Mouse (Mus musculus) megakaryocyte, embryonic 14.5 days (primary cell): ENCODE data around the gene Klhl40. TPM values are rescaled to one million over a fixed set of nuclear protein-coding genes. Genes with fewer than 3 reads are reported as not detected.

ENCODE experiments used
- H3K27me3 ChIP-seq: replicated peaks from 2 replicates; pipeline ENCODE3; 2012; ENCODE audit warnings: inconsistent platforms
- H3K36me3 ChIP-seq: replicated peaks from 2 replicates; pipeline ENCODE3; 2012; ENCODE audit warnings: low read length, inconsistent platforms, mixed read lengths
- H3K4me1 ChIP-seq: 2 replicates; pipeline ENCODE4 v1.6.1; 2012; ENCODE audit warnings: inconsistent platforms
- H3K4me3 ChIP-seq: replicated peaks from 2 replicates; pipeline ENCODE3; 2012; ENCODE audit warnings: moderate library complexity, mild to moderate bottlenecking, inconsistent platforms
- H3K9me3 ChIP-seq: 2 replicates; pipeline ENCODE4 v1.6.1; 2012; ENCODE audit warnings: inconsistent platforms
- FLI1 ChIP-seq: IDR thresholded peaks from 2 replicates; pipeline ENCODE4 v1.6.1; 2012; ENCODE audit warnings: low read length, inconsistent platforms, mixed read lengths
- GATA1 ChIP-seq: IDR thresholded peaks from 3 replicates; pipeline ENCODE4 v1.6.1; 2012; ENCODE audit warnings: mixed read lengths, low read length, inconsistent platforms, borderline replicate concordance
- polyA plus RNA-seq: library from polyadenylated mRNA; stranded (reverse); fragments of >175 nt; gene quantifications from 2 replicates; pipeline ENCODE4 v1.2.3, GENCODE M21; 2012; ENCODE audit warnings: low replicate concordance; ENCODE audit not compliant: insufficient read depth

The Klhl40 gene
- not detected in 2 replicates for polyA plus RNA-seq

DNA sequence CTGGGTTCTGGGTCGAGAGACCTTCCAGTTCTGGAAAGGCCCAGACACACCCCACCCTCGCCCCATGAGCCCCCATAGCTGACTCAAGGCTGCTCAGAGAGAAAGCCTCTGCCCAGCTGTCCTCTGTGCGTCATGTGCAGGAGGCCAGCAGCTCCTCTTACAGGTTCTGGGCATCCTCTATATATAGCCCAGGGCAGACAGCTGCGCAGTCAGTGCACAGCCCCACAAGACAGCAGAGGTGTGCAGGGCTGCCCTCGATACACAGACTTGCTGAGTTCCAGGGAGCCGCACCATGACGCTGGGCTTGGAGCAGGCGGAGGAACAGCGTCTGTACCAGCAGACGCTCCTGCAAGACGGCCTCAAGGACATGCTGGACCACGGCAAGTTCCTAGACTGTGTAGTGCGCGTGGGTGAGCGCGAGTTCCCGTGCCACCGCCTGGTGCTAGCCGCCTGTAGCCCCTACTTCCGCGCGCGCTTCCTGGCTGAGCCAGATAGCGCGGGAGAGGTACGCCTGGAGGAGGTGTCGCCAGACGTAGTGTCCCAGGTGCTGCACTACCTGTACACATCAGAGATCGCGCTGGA lies at the start of gene Klhl40:
Gene Klhl40, plus strand, starts transcription at position 124 of the 582 bp plus-strand sequence.
- Histone ChIP-seq H3K27me3 (peaks cover 78% of the 10 kb centered on the region), H3K9me3 (peaks cover 11% of the 10 kb centered on the region), H3K36me3 (no peaks in the 10 kb centered on the region), H3K4me1 (peaks cover 12% of the 10 kb centered on the region), H3K4me3 (peak within 1 kb of the TSS; percentile 77)
- TF ChIP-seq FLI1 (no peak), GATA1 (no peak)

DNA sequence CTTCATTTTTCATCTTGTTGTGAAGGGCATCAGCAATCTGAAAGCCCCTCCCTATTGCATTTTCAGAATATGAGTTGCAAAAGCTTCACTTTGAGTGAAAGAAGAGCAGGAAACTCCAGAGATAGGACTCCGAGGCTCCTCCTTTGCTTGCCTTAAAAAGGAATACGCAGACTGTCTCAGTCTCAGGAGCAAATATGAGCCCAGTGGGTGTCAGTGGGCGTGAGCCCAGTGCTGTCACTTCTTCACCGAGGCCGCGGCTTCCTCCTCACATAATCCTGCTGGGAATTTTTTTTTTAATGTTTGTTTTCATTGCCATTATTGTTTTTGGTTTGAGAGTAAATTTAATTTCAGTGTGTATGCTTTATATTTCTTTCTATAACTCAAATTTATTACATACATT lies 36.9 kb upstream of the Klhl40 start:
- H3K4me3 ChIP-seq: no peak overlapping the region
- no peaks in the 10 kb centered on the region for H3K9me3 ChIP-seq
- no peak for TF ChIP-seq FLI1
- TF ChIP-seq GATA1: no peak
- no peaks in the 10 kb centered on the region for H3K27me3 ChIP-seq
- H3K4me1 ChIP-seq: peaks cover 30% of the 10 kb centered on the region
- H3K36me3 ChIP-seq: peaks cover 90% of the 10 kb centered on the region

DNA sequence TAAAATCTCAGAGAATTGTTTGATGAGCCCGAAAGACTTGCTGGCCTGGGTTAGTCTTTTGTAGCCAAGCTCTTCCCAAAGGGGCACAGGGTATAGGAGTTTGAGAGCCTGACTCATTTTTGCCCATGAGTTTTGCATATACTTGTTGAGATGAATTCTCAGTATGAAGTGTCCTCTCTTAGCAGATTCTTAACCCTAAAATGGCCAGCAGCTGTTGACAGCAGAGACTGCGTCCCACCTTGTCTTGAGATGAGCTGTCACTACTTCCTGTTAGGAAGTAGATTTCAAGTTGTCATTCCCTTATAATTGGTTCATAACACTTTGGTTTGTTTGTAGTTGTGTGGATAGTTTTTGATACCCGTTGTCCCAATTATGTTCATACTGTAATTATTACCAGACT lies 36.2 kb upstream of the Klhl40 start:
- H3K36me3 ChIP-seq: peaks cover 90% of the 10 kb centered on the region
- H3K4me1 ChIP-seq: peaks cover 30% of the 10 kb centered on the region

DNA sequence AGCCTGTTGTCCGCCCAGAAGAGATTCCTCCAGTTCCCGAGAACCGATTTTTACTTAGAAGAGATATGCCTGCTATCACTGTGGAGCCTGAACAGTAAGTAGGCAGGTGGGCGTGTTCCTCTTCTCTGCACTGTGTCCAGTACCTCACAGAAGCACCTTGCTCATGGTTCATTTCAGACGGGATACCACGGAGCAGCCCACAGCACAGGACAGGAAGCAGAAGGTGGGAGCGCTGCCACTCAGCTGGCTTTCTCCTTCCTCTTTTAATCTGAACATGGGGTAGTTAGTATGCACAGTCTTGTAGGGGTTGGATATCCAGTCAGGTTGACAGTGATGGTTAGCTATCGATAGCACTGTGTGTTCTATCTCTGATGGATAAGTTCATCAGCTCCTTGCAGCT lies 33.4 kb upstream of the Klhl40 start:
- H3K27me3 ChIP-seq: no peaks in the 10 kb centered on the region
- no peak for TF ChIP-seq GATA1
- no peak for TF ChIP-seq FLI1
- H3K4me3 ChIP-seq: no peak overlapping the region
- no peaks in the 10 kb centered on the region for H3K9me3 ChIP-seq
- peaks cover 96% of the 10 kb centered on the region for H3K36me3 ChIP-seq
- H3K4me1 ChIP-seq: peaks cover 26% of the 10 kb centered on the region

More for the DNA sequence above, 36.2 kb upstream of the Klhl40 start:
- no peak for TF ChIP-seq FLI1
- TF ChIP-seq GATA1: no peak
- Histone ChIP-seq H3K27me3 (no peaks in the 10 kb centered on the region), H3K4me3 (no peak overlapping the region), H3K9me3 (no peaks in the 10 kb centered on the region)

DNA sequence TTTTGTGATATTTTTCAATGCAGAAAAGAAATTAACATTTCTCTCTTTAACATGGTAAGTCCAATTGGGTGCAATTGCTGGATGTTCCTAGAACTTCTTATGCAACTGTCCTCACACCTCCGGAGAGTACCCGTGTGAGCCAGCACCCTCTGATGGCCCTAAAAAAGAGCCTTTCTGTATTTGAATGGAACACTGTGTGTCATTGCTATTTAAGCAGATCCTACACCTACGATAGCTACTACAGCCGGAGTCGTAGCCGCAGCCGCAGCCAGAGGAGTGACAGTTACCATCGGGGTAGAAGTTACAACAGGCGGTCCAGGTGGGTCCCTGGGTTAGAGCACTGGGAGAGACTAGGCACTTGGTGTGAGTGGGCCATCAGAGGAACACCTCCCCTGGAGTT lies 24.6 kb upstream of the Klhl40 start:
- TF ChIP-seq FLI1: no peak
- TF ChIP-seq GATA1: no peak
- Histone ChIP-seq H3K4me1 (peaks cover 21% of the 10 kb centered on the region), H3K9me3 (no peaks in the 10 kb centered on the region), H3K36me3 (peaks cover 97% of the 10 kb centered on the region), H3K27me3 (no peaks in the 10 kb centered on the region), H3K4me3 (no peak overlapping the region)

DNA sequence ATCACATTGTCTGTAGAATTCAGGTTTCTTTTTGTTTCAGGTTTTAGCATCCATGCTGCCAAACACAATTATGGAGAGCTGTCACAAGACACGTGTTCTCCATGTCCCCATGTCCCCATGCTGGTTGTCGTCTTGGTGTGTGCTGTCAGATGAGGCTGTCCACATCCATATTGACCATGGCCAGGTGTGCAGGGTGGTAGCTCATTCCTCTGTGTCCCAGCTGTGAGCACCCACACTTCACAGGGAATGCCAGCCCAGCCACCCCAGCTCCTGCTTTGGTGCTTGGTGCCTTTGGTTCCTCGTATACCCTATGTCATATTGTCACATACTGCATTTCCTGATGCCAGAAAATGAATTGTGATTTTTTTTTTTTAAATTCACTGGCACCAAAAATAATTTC lies 22.8 kb upstream of the Klhl40 start:
- H3K36me3 ChIP-seq: peaks cover 88% of the 10 kb centered on the region
- H3K4me1 ChIP-seq: peaks cover 40% of the 10 kb centered on the region
- no peak overlapping the region for H3K4me3 ChIP-seq
- peaks cover 18% of the 10 kb centered on the region for H3K27me3 ChIP-seq
- no peak for TF ChIP-seq FLI1
- TF ChIP-seq GATA1: no peak
- no peaks in the 10 kb centered on the region for H3K9me3 ChIP-seq

GRCm38 (mm10) chr9:121756785-121757184 lies 20.6 kb upstream of the Klhl40 start:
- no peak for TF ChIP-seq FLI1
- TF ChIP-seq GATA1: no peak
- no peaks in the 10 kb centered on the region for H3K9me3 ChIP-seq
- H3K4me3 ChIP-seq: no peak overlapping the region
- H3K4me1 ChIP-seq: peaks cover 55% of the 10 kb centered on the region
- H3K36me3 ChIP-seq: peaks cover 66% of the 10 kb centered on the region
- H3K27me3 ChIP-seq: peaks cover 39% of the 10 kb centered on the region

GRCm38 (mm10) chr9:121757432-121757831 lies 20.0 kb upstream of the Klhl40 start:
- Histone ChIP-seq H3K9me3 (no peaks in the 10 kb centered on the region), H3K4me3 (no peak overlapping the region), H3K4me1 (peaks cover 55% of the 10 kb centered on the region), H3K27me3 (peaks cover 46% of the 10 kb centered on the region), H3K36me3 (peaks cover 59% of the 10 kb centered on the region)
- no peak for TF ChIP-seq FLI1
- no peak for TF ChIP-seq GATA1

- H3K4me3 ChIP-seq: peak overlapping the region; percentile 44
- H3K9me3 ChIP-seq: no peaks in the 10 kb centered on the region
- TF ChIP-seq FLI1 (no peak), GATA1 (no peak)
- H3K27me3 ChIP-seq: peaks cover 53% of the 10 kb centered on the region
- H3K4me1 ChIP-seq: peaks cover 55% of the 10 kb centered on the region
- peaks cover 53% of the 10 kb centered on the region for H3K36me3 ChIP-seq
Observed at GRCm38 (mm10) chr9:121757835-121758814, 19.3 kb upstream of the Klhl40 start.
